Mouse (Mus musculus) CH12.LX (cell line): Measurements from ENCODE around the gene Ucp2. TPM values are rescaled to one million over a fixed set of nuclear protein-coding genes. Genes with fewer than 3 reads are reported as not detected.

Experiments
- DNase-seq: peaks from one replicate; pipeline ENCODE4 v3.0.0-alpha.2; 2013; ENCODE audit errors: extremely low read depth
- H3K27ac ChIP-seq: 2 replicates; pipeline ENCODE4 v1.5.1; 2012; ENCODE audit warnings: low read depth, mild to moderate bottlenecking, control low read depth, moderate library complexity; ENCODE audit not compliant: insufficient read depth
- H3K27me3 ChIP-seq: replicated peaks from 2 replicates; pipeline ENCODE3; 2012; ENCODE audit warnings: inconsistent platforms
- H3K36me3 ChIP-seq, 2 experiments: replicated peaks in 1 of 2; 2 replicates each; pipeline versions ENCODE3 to v1.6.1; 2012; ENCODE audit warnings: inconsistent platforms in 1 of 2, low read length in 1 of 2, mild to moderate bottlenecking in 1 of 2, mixed read lengths in 1 of 2, moderate library complexity in 1 of 2; ENCODE audit not compliant: control insufficient read depth in 1 of 2, insufficient read depth in 1 of 2
- H3K4me1 ChIP-seq, 2 experiments: 2 replicates each; pipeline ENCODE4 v1.6.1; 2012; ENCODE audit warnings: inconsistent platforms in 1 of 2, moderate library complexity in 1 of 2; ENCODE audit not compliant: insufficient read depth in 2 of 2, control insufficient read depth in 1 of 2
- H3K4me2 ChIP-seq: 2 replicates; pipeline ENCODE4 v1.6.1; 2012; ENCODE audit warnings: low read depth, mild to moderate bottlenecking, control low read depth; ENCODE audit not compliant: poor library complexity, insufficient read depth, severe bottlenecking
- H3K4me3 ChIP-seq, 3 experiments: fragments of 150-350 bp in 1 of 3; sonication (generic) in 1 of 3; replicated peaks in 1 of 3; 2 replicates each; pipeline versions ENCODE3 to v1.5.1; 2011 to 2012; ENCODE audit warnings: low read depth in 2 of 3, low read length in 2 of 3, mild to moderate bottlenecking in 2 of 3, moderate library complexity in 2 of 3, control low read depth in 1 of 3, improper control_type of control experiment in 1 of 3, inconsistent platforms in 1 of 3, mixed read lengths in 1 of 3; ENCODE audit not compliant: poor library complexity in 1 of 3
- H3K79me2 ChIP-seq: replicated peaks from 2 replicates; pipeline ENCODE4 v1.6.1; 2012; ENCODE audit warnings: mild to moderate bottlenecking, moderate library complexity; ENCODE audit not compliant: control insufficient read depth, poor library complexity, insufficient read depth, severe bottlenecking; ENCODE audit errors: extremely low read depth
- H3K9ac ChIP-seq: 2 replicates; pipeline ENCODE4 v1.6.1; 2012; ENCODE audit warnings: low read depth, mild to moderate bottlenecking, control low read depth, moderate library complexity; ENCODE audit not compliant: insufficient read depth
- H3K9me3 ChIP-seq: replicated peaks from 2 replicates; pipeline ENCODE3; 2012; ENCODE audit warnings: low read length, inconsistent platforms, mixed read lengths
- BHLHE40 ChIP-seq: IDR thresholded peaks from 2 replicates; pipeline ENCODE4 v1.6.1; 2011; ENCODE audit warnings: mild to moderate bottlenecking, low read depth, low read length, improper control_type of control experiment
- CHD2 ChIP-seq: IDR thresholded peaks from 2 replicates; pipeline ENCODE4 v1.6.1; 2011; ENCODE audit warnings: low read length, improper control_type of control experiment
- CTCF ChIP-seq, 2 experiments: IDR thresholded peaks in 1 of 2; conservative IDR thresholded peaks in 1 of 2; 2 replicates each; pipeline ENCODE4 v1.5.1; 2011 to 2012; ENCODE audit warnings: low read depth in 2 of 2, low read length in 2 of 2, improper control_type of control experiment in 1 of 2, inconsistent platforms in 1 of 2, mild to moderate bottlenecking in 1 of 2, moderate library complexity in 1 of 2
- EP300 ChIP-seq: IDR thresholded peaks from 2 replicates; pipeline ENCODE4 v1.6.1; 2011; ENCODE audit warnings: low read length, improper control_type of control experiment
- KAT2A ChIP-seq: IDR thresholded peaks from 2 replicates; pipeline ENCODE4 v1.6.1; 2012; ENCODE audit warnings: low read length, improper control_type of control experiment, inconsistent platforms; ENCODE audit not compliant: insufficient replicate concordance
- MAZ ChIP-seq: IDR thresholded peaks from 2 replicates; pipeline ENCODE4 v1.6.1; 2012; ENCODE audit warnings: low read depth, mild to moderate bottlenecking, inconsistent platforms, low read length, improper control_type of control experiment, moderate library complexity
- MEF2A ChIP-seq: IDR thresholded peaks from 2 replicates; pipeline ENCODE4 v1.6.1; 2014; ENCODE audit warnings: low read depth, mild to moderate bottlenecking, inconsistent platforms, low read length, improper control_type of control experiment, borderline replicate concordance
- MYC ChIP-seq: IDR thresholded peaks from 2 replicates; pipeline ENCODE4 v1.6.1; 2011; ENCODE audit warnings: low read depth, mild to moderate bottlenecking, improper control_type of control experiment, low read length
- POLR2A ChIP-seq: IDR thresholded peaks from 2 replicates; pipeline ENCODE4 v1.6.1; 2011; ENCODE audit warnings: low read depth, mild to moderate bottlenecking, improper control_type of control experiment, low read length
- RCOR1 ChIP-seq: conservative IDR thresholded peaks from 2 replicates; pipeline ENCODE4 v1.6.1; 2012; ENCODE audit warnings: low read depth, mild to moderate bottlenecking, inconsistent platforms, low read length, improper control_type of control experiment
- USF1 ChIP-seq: IDR thresholded peaks from 2 replicates; pipeline ENCODE4 v1.6.1; 2014; ENCODE audit warnings: low read depth, mild to moderate bottlenecking, inconsistent platforms, low read length, improper control_type of control experiment
- ZC3H11A ChIP-seq: IDR thresholded peaks from 2 replicates; pipeline ENCODE4 v1.6.1; 2012; ENCODE audit warnings: low read depth, mild to moderate bottlenecking, inconsistent platforms, low read length, improper control_type of control experiment
- ZKSCAN1 ChIP-seq: IDR thresholded peaks from 2 replicates; pipeline ENCODE4 v1.6.1; 2012; ENCODE audit warnings: low read depth, inconsistent platforms, low read length, improper control_type of control experiment, borderline replicate concordance
- dilution Hi-C: fragments of 300-500 bp; cut with MboI; formaldehyde crosslinking; loops from 2 replicates; pipeline ENCODE4 v1.14.3; 2020; ENCODE audit warnings: low sequenced_read_pairs; ENCODE audit not compliant: extremely low pct_unique_long_range_greater_than_20kb, extremely low pct_ligation_motif_present
- in situ Hi-C: fragments of 300-500 bp; cut with MboI; formaldehyde crosslinking; loops from 3 replicates; pipeline ENCODE4 v1.14.3; 2019; ENCODE audit warnings: low sequenced_read_pairs, low pct_ligation_motif_present, low pct_unique_long_range_greater_than_20kb, mixed read lengths
- polyA plus RNA-seq: library from polyadenylated mRNA; unstranded; fragments of >175 nt; gene quantifications from 2 replicates; pipeline ENCODE4 v1.2.1, GENCODE M21; 2012; ENCODE audit warnings: low read depth; ENCODE audit not compliant: insufficient read length
- total RNA-seq, 2 experiments: library from RNA; depleted of rRNA; stranded (reverse); fragments of 300-350 nt in 1 of 2; fragments of >200 nt in 1 of 2; gene quantifications; 2 replicates each; pipeline ENCODE4 v1.2.3; 2012 to 2014

Ucp2 gene
- total and polyA plus RNA-seq, 3 experiments: 131 to 635 (median 131) TPM

- dilution Hi-C loops (no loop called here), in situ Hi-C loops (no loop called here)
- no peak overlapping the region for H3K27ac ChIP-seq
- no peaks in the 10 kb centered on the region for H3K9me3 ChIP-seq
- H3K27me3 ChIP-seq: no peaks in the 10 kb centered on the region
- H3K9ac ChIP-seq: no peak overlapping the region
- no peaks in the 10 kb centered on the region for H3K79me2 ChIP-seq
- H3K36me3 ChIP-seq: peaks cover 22 to 93% of the 10 kb centered on the region in 2 experiments
- peaks cover 0 to 11% of the 10 kb centered on the region in 2 experiments; a peak in 2 of 4 replicates for H3K4me1 ChIP-seq
- no peak overlapping the region for H3K4me3 ChIP-seq
- DNase-seq: no peak
- TF ChIP-seq ZC3H11A (no peak), MEF2A (no peak), CHD2 (no peak), CTCF (conservative IDR thresholded peaks at IDR 0.05 in 1 of 2, IDR thresholded peaks at IDR 0.05 in 1 of 2; ENCODE audit: low read depth in 2 of 2, low read length in 2 of 2) (no peak)
- no peak overlapping the region for H3K4me2 ChIP-seq
Measured at GRCm38 (mm10) chr7:100465656-100466309, 27.4 kb upstream of the Ucp2 start.

DNA sequence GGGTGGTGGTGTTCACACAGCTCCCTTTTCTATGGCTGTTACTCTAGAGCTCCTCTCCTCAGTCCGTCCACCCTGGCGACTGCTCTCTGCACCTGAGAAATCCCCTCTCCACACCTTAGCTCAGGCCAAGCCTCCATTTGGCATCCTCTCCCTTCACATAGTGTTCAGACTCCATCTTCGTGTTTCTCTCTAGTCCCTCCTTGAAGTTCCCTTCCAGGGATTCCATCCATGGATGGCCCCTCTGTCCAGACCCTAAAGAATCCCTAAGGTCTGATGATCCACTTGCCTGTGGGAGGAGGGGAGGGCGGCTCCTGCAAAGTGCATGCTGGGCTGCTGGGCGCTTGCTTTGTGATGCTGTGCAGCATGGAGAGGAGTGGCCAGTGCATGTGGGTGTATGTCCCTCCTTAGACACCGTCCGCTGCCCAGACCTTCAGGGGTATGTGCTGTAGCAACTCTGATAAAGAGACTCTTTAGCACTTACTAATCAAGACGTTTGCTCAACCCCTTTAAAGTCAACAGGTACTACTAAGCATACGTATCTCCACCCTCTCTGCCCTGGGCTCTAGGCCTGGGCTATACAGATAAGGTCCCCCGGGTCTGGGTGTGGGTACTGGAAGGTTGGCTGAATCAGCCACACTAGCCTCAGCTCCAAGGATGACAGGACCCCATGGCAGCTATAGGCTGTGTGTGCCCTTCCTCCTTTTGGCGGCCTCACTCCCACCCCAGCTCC, 26.2 kb upstream of the Ucp2 start:
- Histone ChIP-seq H3K9me3 (no peaks in the 10 kb centered on the region), H3K9ac (no peak overlapping the region), H3K27ac (no peak overlapping the region), H3K4me2 (no peak overlapping the region), H3K36me3 (peaks cover 22 to 89% of the 10 kb centered on the region in 2 experiments), H3K4me3 (no peak overlapping the region), H3K79me2 (no peaks in the 10 kb centered on the region), H3K27me3 (no peaks in the 10 kb centered on the region), H3K4me1 (peaks cover 0 to under 1% of the 10 kb centered on the region in 2 experiments; a peak in 1 of 4 replicates)
- in situ Hi-C loops (no loop called here), dilution Hi-C loops (no loop called here)
- TF ChIP-seq USF1 (no peak), RCOR1 (no peak), MYC (no peak), MAZ (no peak), KAT2A (no peak), BHLHE40 (no peak), EP300 (no peak), ZKSCAN1 (no peak), ZC3H11A (no peak), POLR2A (no peak)
- no peak for DNase-seq
